Mouse (Mus musculus) heart, embryonic 15.5 days (tissue): Measurements from ENCODE around the gene Gli2. TPM values are rescaled to one million over a fixed set of nuclear protein-coding genes. Genes with fewer than 3 reads are reported as not detected.
A peak's percentile ranks its signal among the peaks of the same experiment; 100 is the strongest.

Source experiments
- ATAC-seq: fragments of 200-750 bp; cut with Nextera tagmentation; replicated peaks from 2 replicates; pipeline ENCODE4 v1.8.0; 2017; ENCODE audit warnings: low read depth, moderate TSS enrichment; ENCODE audit not compliant: insufficient number of reproducible peaks, insufficient read depth, low FRiP score
- H3K27ac ChIP-seq: fragments of 300-500 bp; sonication (generic); 2 replicates; pipeline ENCODE4 v1.5.1; 2015; ENCODE audit warnings: mild to moderate bottlenecking, inconsistent platforms
- H3K27me3 ChIP-seq: fragments of 300-500 bp; sonication (generic); 2 replicates; pipeline ENCODE4 v1.6.1; 2015; ENCODE audit warnings: inconsistent platforms
- H3K36me3 ChIP-seq: fragments of 300-500 bp; sonication (generic); 2 replicates; pipeline ENCODE4 v1.6.1; 2015; ENCODE audit warnings: mild to moderate bottlenecking, inconsistent platforms
- H3K4me1 ChIP-seq: fragments of 300-500 bp; sonication (generic); replicated peaks from 2 replicates; pipeline ENCODE4 v1.6.1; 2015; ENCODE audit warnings: inconsistent platforms
- H3K4me2 ChIP-seq: fragments of 300-500 bp; sonication (generic); 2 replicates; pipeline ENCODE4 v1.6.1; 2015; ENCODE audit warnings: inconsistent platforms, mild to moderate bottlenecking, moderate library complexity
- H3K4me3 ChIP-seq: fragments of 300-500 bp; sonication (generic); 2 replicates; pipeline ENCODE4 v1.5.1; 2015; ENCODE audit warnings: mild to moderate bottlenecking, inconsistent platforms
- H3K9ac ChIP-seq: fragments of 300-500 bp; sonication (generic); 2 replicates; pipeline ENCODE4 v1.6.1; 2015; ENCODE audit warnings: mild to moderate bottlenecking, inconsistent platforms
- H3K9me3 ChIP-seq: fragments of 300-500 bp; sonication (generic); replicated peaks from 2 replicates; pipeline ENCODE4 v1.6.1; 2016; ENCODE audit warnings: inconsistent platforms
- WGBS: fragments of 180-500 bp; shearing (Covaris S2); methylation state at CpG from one replicate; pipeline ENCODE4 v1.1.7; 2015; ENCODE audit warnings: mixed read lengths; 5-methylcytosine and 5-hydroxymethylcytosine counted together
- polyA plus RNA-seq: library from polyadenylated mRNA; unstranded; fragments of >200 nt; fragmentation: Nextera tagmentation; extraction: Ambion mirVana; gene quantifications from 2 replicates; pipeline ENCODE4 v1.2.1, GENCODE M21; 2015

Gli2 gene
- polyA plus RNA-seq, 1 experiment from 2014 or later = 3.6 TPM

GRCm38 (mm10) chr1:119075500-119075899, 22.1 kb upstream of the Gli2 start:
- ATAC-seq = no peak
- Histone ChIP-seq H3K4me1 (0 out of 2 replicates have a peak, but pooled peaks cover 4% of the 10 kb centered on the region), H3K9me3 (no peaks in the 10 kb centered on the region), H3K4me2 (no peak overlapping the region), H3K9ac (no peak overlapping the region), H3K4me3 (no peak overlapping the region), H3K36me3 (no peaks in the 10 kb centered on the region), H3K27me3 (peaks cover 18% of the 10 kb centered on the region), H3K27ac (no peak overlapping the region)
- 27% methylated on average over 7 of the region's 7 CpGs for WGBS

DNA sequence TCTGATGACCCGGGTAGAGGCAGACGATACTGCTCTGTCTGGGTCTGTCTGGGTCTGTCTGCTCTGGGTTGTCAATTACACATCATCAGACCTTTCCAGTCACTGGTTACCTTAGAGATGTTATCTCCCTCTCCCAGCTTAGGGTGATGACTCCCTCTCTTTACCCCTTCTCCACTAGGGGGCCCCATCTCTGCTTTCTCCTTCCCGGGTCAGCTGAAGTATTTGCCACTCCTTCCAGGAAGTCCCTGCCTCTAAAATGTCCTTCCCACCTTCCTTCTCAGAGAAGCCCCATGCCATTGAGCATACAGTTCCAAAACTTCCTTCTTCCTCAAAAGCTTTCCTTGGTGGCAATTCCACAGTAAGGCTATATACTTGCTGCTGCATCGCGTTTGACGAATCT, 21.5 kb upstream of the Gli2 start:
- no peak overlapping the region for H3K4me2 ChIP-seq
- H3K4me3 ChIP-seq = no peak overlapping the region
- 50% methylated on average over 6 of the region's 6 CpGs for WGBS
- H3K9me3 ChIP-seq = no peaks in the 10 kb centered on the region
- ATAC-seq = no peak
- H3K9ac ChIP-seq = no peak overlapping the region
- H3K4me1 ChIP-seq = 0 out of 2 replicates have a peak, but pooled peaks cover 4% of the 10 kb centered on the region
- H3K27me3 ChIP-seq = peaks cover 15% of the 10 kb centered on the region
- no peak overlapping the region for H3K27ac ChIP-seq
- H3K36me3 ChIP-seq = no peaks in the 10 kb centered on the region

DNA sequence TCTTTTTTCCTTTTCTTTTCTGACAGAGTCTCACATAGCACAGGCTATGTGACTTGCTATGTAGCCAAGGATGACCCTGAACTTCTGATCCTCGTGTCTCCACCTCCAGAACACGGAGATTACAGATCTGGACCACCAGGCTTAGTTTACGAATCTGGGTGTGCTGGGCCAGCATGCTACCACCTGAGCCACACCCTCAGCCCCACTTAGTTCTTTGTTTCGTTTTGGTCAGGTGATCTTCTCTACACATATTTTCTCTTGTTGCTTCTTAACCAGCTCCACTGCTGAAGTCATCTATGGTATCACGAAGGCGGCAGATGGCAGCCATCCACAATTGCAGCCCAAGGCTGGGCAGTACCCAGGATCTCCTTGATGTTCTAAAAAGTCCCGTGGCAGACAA, 20.5 kb upstream of the Gli2 start:
- Histone ChIP-seq H3K4me3 (no peak overlapping the region), H3K9me3 (no peaks in the 10 kb centered on the region), H3K27ac (no peak overlapping the region), H3K4me2 (no peak overlapping the region), H3K4me1 (0 out of 2 replicates have a peak, but pooled peaks cover 4% of the 10 kb centered on the region), H3K9ac (no peak overlapping the region), H3K27me3 (peaks cover 15% of the 10 kb centered on the region), H3K36me3 (no peaks in the 10 kb centered on the region)
- WGBS = 79% methylated on average over 7 of the region's 7 CpGs
- ATAC-seq = no peak

DNA sequence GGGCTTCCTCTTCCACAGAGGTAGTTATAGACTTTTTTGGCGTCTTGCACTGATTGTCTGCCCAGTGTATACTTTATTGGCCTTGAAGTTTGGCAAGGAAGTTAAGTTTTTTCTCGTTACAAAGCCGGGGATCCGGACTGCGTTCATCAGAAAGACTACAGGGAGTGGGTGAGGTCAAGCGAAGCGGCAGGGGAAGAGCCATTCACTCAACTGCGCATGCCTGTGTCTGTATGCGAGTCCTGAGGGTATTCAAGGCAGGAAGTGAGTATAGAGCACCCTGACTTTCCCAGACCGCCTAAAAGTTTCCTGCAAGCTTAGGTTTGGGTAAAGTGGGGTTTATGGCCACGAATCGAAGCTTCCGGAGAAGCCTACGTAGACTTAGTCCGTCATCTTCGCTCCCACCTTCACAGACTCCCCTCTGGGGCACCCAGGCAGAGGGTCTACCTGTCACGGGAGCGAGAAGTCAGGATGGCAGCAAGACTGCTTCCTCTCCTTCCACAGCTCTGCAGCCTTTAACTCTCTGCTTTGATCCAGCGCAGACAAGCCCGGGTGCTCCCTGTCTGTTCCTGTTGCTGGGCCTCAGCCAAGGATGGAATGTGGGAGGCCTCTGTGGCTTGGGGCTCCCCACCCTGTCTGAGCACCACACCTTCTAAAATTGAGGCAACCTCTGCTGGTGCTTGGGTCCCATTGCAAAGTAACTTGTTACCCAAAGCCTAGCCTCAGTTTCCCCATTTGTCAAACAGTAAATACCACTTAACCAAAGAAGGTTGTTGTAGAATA, 11.7 kb upstream of the Gli2 start:
- ATAC-seq = no peak
- H3K4me3 ChIP-seq = no peak overlapping the region
- no peaks in the 10 kb centered on the region for H3K9me3 ChIP-seq
- H3K27ac ChIP-seq = no peak overlapping the region
- H3K4me1 ChIP-seq = no peaks in the 10 kb centered on the region
- WGBS = 65% methylated on average over 20 of the region's 20 CpGs
- peaks cover 10% of the 10 kb centered on the region for H3K27me3 ChIP-seq
- no peaks in the 10 kb centered on the region for H3K36me3 ChIP-seq
- H3K4me2 ChIP-seq = no peak overlapping the region
- no peak overlapping the region for H3K9ac ChIP-seq

DNA sequence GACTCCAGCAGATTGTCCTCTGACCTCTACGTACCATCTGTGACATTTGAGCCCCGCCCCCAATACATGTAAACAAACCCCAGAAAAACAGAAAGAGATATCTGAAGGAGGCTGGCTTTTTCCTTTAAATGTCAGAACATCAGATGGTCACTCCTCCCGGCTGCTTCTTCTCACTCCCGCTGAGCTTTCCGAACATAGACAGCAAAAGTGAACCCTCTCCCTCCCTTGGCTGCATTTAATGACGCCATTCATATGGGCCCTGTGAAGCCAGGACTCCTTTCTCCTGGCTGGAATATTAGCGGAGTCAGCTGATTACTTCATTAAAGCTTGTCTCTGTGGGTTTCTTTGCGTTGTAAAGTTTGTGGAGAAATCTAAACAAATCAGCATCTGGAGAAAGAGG, 3.1 kb upstream of the Gli2 start:
- H3K4me2 ChIP-seq = no peak overlapping the region
- no peaks in the 10 kb centered on the region for H3K36me3 ChIP-seq
- no peak for ATAC-seq
- peaks cover 21% of the 10 kb centered on the region for H3K4me1 ChIP-seq
- no peak overlapping the region for H3K4me3 ChIP-seq
- H3K9me3 ChIP-seq = no peaks in the 10 kb centered on the region
- H3K9ac ChIP-seq = no peak overlapping the region
- 49% methylated on average over 8 of the region's 8 CpGs for WGBS
- H3K27me3 ChIP-seq = peaks cover 31% of the 10 kb centered on the region
- no peak overlapping the region for H3K27ac ChIP-seq

- Histone ChIP-seq H3K36me3 (no peaks in the 10 kb centered on the region), H3K27me3 (peaks cover 38% of the 10 kb centered on the region), H3K4me1 (peaks cover 24% of the 10 kb centered on the region), H3K4me2 (no peak overlapping the region), H3K9ac (no peak overlapping the region), H3K4me3 (no peak overlapping the region), H3K27ac (no peak overlapping the region), H3K9me3 (no peaks in the 10 kb centered on the region)
- 79% methylated on average over 4 of the region's 4 CpGs for WGBS
- no peak for ATAC-seq
Measured at GRCm38 (mm10) chr1:119055801-119056200, 2.4 kb upstream of the Gli2 start.

GRCm38 (mm10) chr1:119054468-119054867, 1.0 kb upstream of the Gli2 start:
- H3K4me1 ChIP-seq = peaks cover 30% of the 10 kb centered on the region
- WGBS = 39% methylated on average over 6 of the region's 6 CpGs
- no peak overlapping the region for H3K9ac ChIP-seq
- H3K27ac ChIP-seq = no peak overlapping the region
- H3K9me3 ChIP-seq = no peaks in the 10 kb centered on the region
- no peak for ATAC-seq
- H3K4me2 ChIP-seq = peak overlapping the region; percentile 96
- H3K27me3 ChIP-seq = peaks cover 51% of the 10 kb centered on the region
- H3K4me3 ChIP-seq = peak overlapping the region; percentile 63
- no peaks in the 10 kb centered on the region for H3K36me3 ChIP-seq

GRCm38 (mm10) chr1:119053872-119054354, 494 bp upstream of the Gli2 start:
- Histone ChIP-seq H3K4me2 (peak overlapping the region; percentile 96), H3K4me3 (peak overlapping the region; percentile 63), H3K27me3 (peaks cover 56% of the 10 kb centered on the region), H3K36me3 (no peaks in the 10 kb centered on the region), H3K4me1 (peaks cover 32% of the 10 kb centered on the region), H3K27ac (peak overlapping the region; percentile 75), H3K9ac (peak overlapping the region; percentile 56), H3K9me3 (no peaks in the 10 kb centered on the region)
- under 1% methylated on average over 25 of the region's 25 CpGs for WGBS
- no peak for ATAC-seq

- peaks cover 61% of the 10 kb centered on the region for H3K27me3 ChIP-seq
- peak overlapping the region; percentile 63 for H3K4me3 ChIP-seq
- peak overlapping the region; percentile 75 for H3K27ac ChIP-seq
- peak overlapping the region; percentile 96 for H3K4me2 ChIP-seq
- peak overlapping the region; percentile 56 for H3K9ac ChIP-seq
- no peaks in the 10 kb centered on the region for H3K36me3 ChIP-seq
- WGBS = under 1% methylated on average over 33 of the region's 33 CpGs
- H3K9me3 ChIP-seq = no peaks in the 10 kb centered on the region
- peaks cover 40% of the 10 kb centered on the region for H3K4me1 ChIP-seq
- ATAC-seq = no peak
Measured at GRCm38 (mm10) chr1:119052631-119053177, 715 bp downstream of the Gli2 start.

- H3K9ac ChIP-seq = peak overlapping the region; percentile 56
- H3K27me3 ChIP-seq = peaks cover 61% of the 10 kb centered on the region
- no peak for ATAC-seq
Measured at GRCm38 (mm10) chr1:119051938-119052551, 1.4 kb downstream of the Gli2 start.

GRCm38 (mm10) chr1:119051192-119051937, 2.1 kb downstream of the Gli2 start:
- WGBS = 9% methylated on average over 21 of the region's 21 CpGs
- Histone ChIP-seq H3K27ac (peak overlapping the region; percentile 75), H3K4me3 (peak overlapping the region; percentile 63), H3K4me2 (peak overlapping the region; percentile 96), H3K36me3 (no peaks in the 10 kb centered on the region), H3K27me3 (peaks cover 61% of the 10 kb centered on the region), H3K4me1 (peaks cover 44% of the 10 kb centered on the region), H3K9me3 (no peaks in the 10 kb centered on the region), H3K9ac (peak overlapping the region; percentile 56; the same call in 1 of the 2 replicates)
- ATAC-seq = no peak

More at GRCm38 (mm10) chr1:119051938-119052551, 1.4 kb downstream of the Gli2 start:
- H3K4me3 ChIP-seq = peak overlapping the region; percentile 63
- peaks cover 44% of the 10 kb centered on the region for H3K4me1 ChIP-seq
- H3K27ac ChIP-seq = peak overlapping the region; percentile 75
- no peaks in the 10 kb centered on the region for H3K36me3 ChIP-seq
- H3K9me3 ChIP-seq = no peaks in the 10 kb centered on the region
- WGBS = 2% methylated on average over 21 of the region's 21 CpGs
- peak overlapping the region; percentile 96 for H3K4me2 ChIP-seq
